Mouse (Mus musculus): ENCODE measurements around the gene Ndufs6.

DNA sequence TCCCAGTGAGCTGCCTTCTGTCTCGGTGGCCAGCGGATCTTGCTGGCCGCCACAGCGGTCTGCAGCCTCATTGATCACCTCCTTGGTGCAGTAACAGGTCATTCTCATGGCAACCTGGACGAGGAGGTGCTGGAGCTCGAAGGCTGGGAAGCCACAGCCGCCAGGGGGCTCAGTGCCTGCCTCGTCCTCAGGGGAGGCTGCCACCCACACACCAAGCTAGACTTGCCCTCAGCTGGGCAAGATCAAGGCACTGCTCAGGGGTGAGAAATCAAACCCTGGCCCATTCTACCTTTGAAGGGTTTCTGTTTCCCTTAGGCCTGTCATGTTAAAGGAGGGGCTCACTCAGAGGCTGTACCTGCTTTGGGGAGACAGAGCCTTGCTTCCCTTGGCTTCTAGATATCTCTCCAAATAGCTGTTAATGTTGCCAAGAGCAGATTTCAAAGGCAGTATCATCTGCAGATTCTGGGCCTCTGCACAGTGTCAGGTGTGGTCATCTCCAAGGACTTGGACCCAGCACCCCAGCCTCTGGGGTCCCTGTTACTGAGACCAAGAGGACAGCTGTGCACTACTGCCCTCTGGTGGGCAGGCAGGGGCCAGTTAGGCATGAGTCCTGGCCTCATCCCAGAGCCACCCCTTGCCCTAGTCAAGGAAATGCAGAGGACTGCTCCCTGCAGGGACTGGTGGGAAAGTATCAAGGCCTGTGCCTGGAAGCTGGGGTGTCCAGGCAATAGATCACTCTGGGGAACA lies 18.0 kb downstream of the Ndufs6 start:
- TF ChIP-seq EP300 (IDR thresholded peaks at IDR 0.05; ENCODE audit: low read depth) = no peak
- TF ChIP-seq CTCF (IDR thresholded peaks at IDR 0.05; ENCODE audit: low read depth) = peak; percentile 90
